Mouse (Mus musculus) heart, postnatal 0 days (tissue): ENCODE measurements around the gene Adam3. TPM values are rescaled to one million over a fixed set of nuclear protein-coding genes. Genes with fewer than 3 reads are reported as not detected.

Source experiments
- ATAC-seq: fragments of 200-750 bp; cut with Nextera tagmentation; 2 replicates; pipeline ENCODE4 v1.8.0; 2017; ENCODE audit warnings: low read depth, moderate number of reproducible peaks, moderate library complexity; ENCODE audit not compliant: insufficient read depth
- DNase-seq: peaks from one replicate; pipeline ENCODE4 v3.0.0-alpha.2; 2016; ENCODE audit warnings: low spot score
- H3K27ac ChIP-seq: fragments of 300-500 bp; sonication (generic); 2 replicates; pipeline ENCODE4 v1.5.1; 2014; ENCODE audit warnings: low read depth, mild to moderate bottlenecking
- H3K27me3 ChIP-seq: fragments of 300-500 bp; sonication (generic); 2 replicates; pipeline ENCODE4 v1.6.1; 2014; ENCODE audit warnings: low read length, mixed read lengths; ENCODE audit not compliant: control insufficient read depth, insufficient read depth
- H3K36me3 ChIP-seq: fragments of 300-500 bp; sonication (generic); replicated peaks from 2 replicates; pipeline ENCODE4 v1.6.1; 2014; ENCODE audit warnings: low read length, mixed read lengths; ENCODE audit not compliant: control insufficient read depth, insufficient read depth
- H3K4me1 ChIP-seq: fragments of 300-500 bp; sonication (generic); 2 replicates; pipeline ENCODE4 v1.6.1; 2014; ENCODE audit warnings: antibody characterized with exemption; ENCODE audit not compliant: control insufficient read depth, insufficient read depth
- H3K4me2 ChIP-seq: fragments of 300-500 bp; sonication (generic); 2 replicates; pipeline ENCODE4 v1.6.1; 2014; ENCODE audit warnings: low read depth, mild to moderate bottlenecking, low read length, moderate library complexity
- H3K4me3 ChIP-seq: fragments of 300-500 bp; sonication (generic); 2 replicates; pipeline ENCODE4 v1.5.1; 2014; ENCODE audit warnings: low read depth, low read length
- H3K9ac ChIP-seq: fragments of 300-500 bp; sonication (generic); replicated peaks from 2 replicates; pipeline ENCODE4 v1.6.1; 2014; ENCODE audit warnings: low read depth, low read length, mixed read lengths
- H3K9me3 ChIP-seq: fragments of 300-500 bp; sonication (generic); replicated peaks from 2 replicates; pipeline ENCODE4 v1.6.1; 2016; ENCODE audit warnings: low read length; ENCODE audit not compliant: control insufficient read depth
- CTCF ChIP-seq: IDR thresholded peaks from 2 replicates; pipeline ENCODE4 v1.5.1; 2016; ENCODE audit warnings: antibody characterized with exemption, control low read depth, low read depth
- EP300 ChIP-seq: IDR thresholded peaks from 2 replicates; pipeline ENCODE4 v1.6.1; 2016; ENCODE audit warnings: antibody characterized with exemption, low read depth
- WGBS: fragments of 180-500 bp; shearing (Covaris S2); extraction: QIAGEN DNeasy Blood & Tissue Kit; methylation state at CpG from one replicate; pipeline ENCODE4 v1.1.7; 2014; 5-methylcytosine and 5-hydroxymethylcytosine counted together
- polyA plus RNA-seq: library from polyadenylated mRNA; unstranded; fragments of >200 nt; fragmentation: Nextera tagmentation; extraction: Ambion mirVana; gene quantifications from 2 replicates; pipeline ENCODE4 v1.2.1, GENCODE M21; 2015
- total RNA-seq: library from RNA; depleted of rRNA; stranded (reverse); fragments of >200 nt; gene quantifications from 2 replicates; pipeline ENCODE4 v1.2.3, GENCODE M21; 2014; ENCODE audit warnings: low replicate concordance; rRNA removed

The Adam3 gene
- total RNA-seq (not detected in 2 replicates), polyA plus RNA-seq (not detected in 2 replicates)

GRCm38 (mm10) chr8:24725630-24726029 lies at the start of gene Adam3:
Gene Adam3, minus strand, starts transcription at chr8:24725852.
- H3K4me3 ChIP-seq, result no peak within 1 kb of the TSS
- 37% methylated on average over 11 of the region's 11 CpGs for WGBS
- DNase-seq, result no peak
- ATAC-seq, result peak; percentile 20; the same call in 1 of the 2 replicates
- TF ChIP-seq EP300 (no peak), CTCF (no peak)
- no peaks in the 10 kb centered on the region for H3K4me1 ChIP-seq
- no peaks in the 10 kb centered on the region for H3K9me3 ChIP-seq
- no peak within 1 kb of the TSS for H3K27ac ChIP-seq
- H3K9ac ChIP-seq, result no peak within 1 kb of the TSS
- no peak within 1 kb of the TSS for H3K4me2 ChIP-seq
- H3K27me3 ChIP-seq, result no peaks in the 10 kb centered on the region
- no peaks in the 10 kb centered on the region for H3K36me3 ChIP-seq

GRCm38 (mm10) chr8:24724886-24725626 lies 596 bp downstream of the Adam3 start:
- Histone ChIP-seq H3K27ac (no peak overlapping the region), H3K9me3 (no peaks in the 10 kb centered on the region), H3K36me3 (no peaks in the 10 kb centered on the region), H3K4me1 (no peaks in the 10 kb centered on the region), H3K27me3 (no peaks in the 10 kb centered on the region), H3K4me2 (no peak overlapping the region), H3K4me3 (no peak overlapping the region), H3K9ac (no peak overlapping the region)
- no peak for ATAC-seq
- no peak for DNase-seq
- 67% methylated on average over 16 of the region's 16 CpGs for WGBS
- TF ChIP-seq CTCF (no peak), EP300 (no peak)

Other genes starting within 250 kb of the Adam3 start
- gene Adam5, start 98.5 kb upstream of the Adam3 start, total RNA-seq, result not detected in 2 replicates
- 0.26 and 0.37 TPM in 2 replicates for gene Adam5, start 98.5 kb upstream of the Adam3 start, polyA plus RNA-seq